Mouse (Mus musculus): ENCODE data around the gene Cfap52. TPM values are rescaled to one million over a fixed set of nuclear protein-coding genes. Genes with fewer than 3 reads are reported as not detected.

The Cfap52 gene
- polyA plus RNA-seq, 1 experiment from 2014 or later = 1.0 TPM

DNA sequence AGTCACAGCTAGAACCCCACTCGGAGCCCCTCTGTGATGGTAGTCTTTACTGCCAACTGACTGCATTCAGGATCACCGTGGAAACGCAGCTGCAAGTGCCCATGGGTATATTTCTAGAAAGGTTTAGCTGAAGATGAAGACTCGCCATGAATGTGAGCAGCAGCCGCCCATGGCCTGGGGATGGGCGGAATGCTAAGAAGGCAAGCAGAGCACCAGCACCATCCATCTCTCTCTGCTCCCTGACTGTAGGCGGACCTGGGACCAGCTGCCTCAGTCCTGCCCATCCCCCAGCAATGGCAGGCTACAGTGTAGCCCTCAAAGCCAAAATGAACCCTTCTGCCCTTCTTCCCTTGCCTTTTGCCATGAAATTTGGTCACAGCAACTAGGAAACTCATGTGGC is 69.8 kb downstream of the Cfap52 start:
- Histone ChIP-seq H3K27me3 (replicated peaks; ENCODE audit: control insufficient read depth, insufficient read depth, low read length) (no peaks in the 10 kb centered on the region), H3K36me3 (ENCODE audit: control insufficient read depth, insufficient read depth, low read length) (no peaks in the 10 kb centered on the region), H3K9ac (ENCODE audit: low read length) (no peak overlapping the region), H3K4me3 (ENCODE audit: low read depth, low read length) (no peak overlapping the region), H3K27ac (ENCODE audit: low read depth) (no peak overlapping the region), H3K9me3 (ENCODE audit: control insufficient read depth, low read length) (no peaks in the 10 kb centered on the region), H3K4me1 (replicated peaks; ENCODE audit: control insufficient read depth, insufficient read depth, low read length) (no peaks in the 10 kb centered on the region), H3K4me2 (ENCODE audit: low read length) (no peak overlapping the region)
- WGBS = 66% methylated on average over 7 of the region's 7 CpGs
- ATAC-seq (replicated peaks; ENCODE audit: low FRiP score, low TSS enrichment, low read depth) (no peak), DNase-seq (ENCODE audit: low spot score) (no peak)

GRCm38 (mm10) chr11:67888521-67888920 is 76.9 kb downstream of the Cfap52 start:
- Histone ChIP-seq H3K27me3 (replicated peaks; ENCODE audit: control insufficient read depth, insufficient read depth, low read length) (no peaks in the 10 kb centered on the region), H3K36me3 (ENCODE audit: control insufficient read depth, insufficient read depth, low read length) (no peaks in the 10 kb centered on the region), H3K4me3 (ENCODE audit: low read depth, low read length) (no peak overlapping the region), H3K4me1 (replicated peaks; ENCODE audit: control insufficient read depth, insufficient read depth, low read length) (no peaks in the 10 kb centered on the region), H3K4me2 (ENCODE audit: low read length) (no peak overlapping the region), H3K9me3 (ENCODE audit: control insufficient read depth, low read length) (no peaks in the 10 kb centered on the region), H3K27ac (ENCODE audit: low read depth) (no peak overlapping the region), H3K9ac (ENCODE audit: low read length) (no peak overlapping the region)
- DNase-seq (ENCODE audit: low spot score) (no peak), ATAC-seq (replicated peaks; ENCODE audit: low FRiP score, low TSS enrichment, low read depth) (no peak)
- 78% methylated on average over 5 of the region's 5 CpGs for WGBS

- H3K4me3 ChIP-seq (ENCODE audit: low read depth, low read length) = no peak overlapping the region
- H3K36me3 ChIP-seq (ENCODE audit: control insufficient read depth, insufficient read depth, low read length) = no peaks in the 10 kb centered on the region
- no peak overlapping the region for H3K9ac ChIP-seq (ENCODE audit: low read length)
- WGBS = 94% methylated on average over 2 of the region's 2 CpGs
- H3K27ac ChIP-seq (ENCODE audit: low read depth) = no peak overlapping the region
- ATAC-seq (replicated peaks; ENCODE audit: low FRiP score, low TSS enrichment, low read depth) (no peak), DNase-seq (ENCODE audit: low spot score) (no peak)
- no peaks in the 10 kb centered on the region for H3K27me3 ChIP-seq (replicated peaks; ENCODE audit: control insufficient read depth, insufficient read depth, low read length)
- H3K4me1 ChIP-seq (replicated peaks; ENCODE audit: control insufficient read depth, insufficient read depth, low read length) = no peaks in the 10 kb centered on the region
- no peak overlapping the region for H3K4me2 ChIP-seq (ENCODE audit: low read length)
- H3K9me3 ChIP-seq (ENCODE audit: control insufficient read depth, low read length) = no peaks in the 10 kb centered on the region
Measured at GRCm38 (mm10) chr11:67885921-67886320, 79.5 kb downstream of the Cfap52 start.

Other genes with a start within 250 kb of the Cfap52 start
- 2.7 and 3.6 TPM in 2 replicates for gene Glp2r, start 194.5 kb downstream of the Cfap52 start, polyA plus RNA-seq (2014; fragmentation: Nextera tagmentation; extraction: Ambion mirVana)
- gene Gsg1l2, start 191.0 kb downstream of the Cfap52 start, polyA plus RNA-seq (2014; fragmentation: Nextera tagmentation; extraction: Ambion mirVana) = 0.26 and 0.51 TPM in 2 replicates
- gene Dhrs7c, start 167.5 kb downstream of the Cfap52 start, polyA plus RNA-seq (2014; fragmentation: Nextera tagmentation; extraction: Ambion mirVana) = not detected in 2 replicates
- 5.4 and 5.8 TPM in 2 replicates for gene Usp43, start 43.5 kb downstream of the Cfap52 start, polyA plus RNA-seq (2014; fragmentation: Nextera tagmentation; extraction: Ambion mirVana)
- 51.3 and 54.5 TPM in 2 replicates for gene Stx8, start 542 bp upstream of the Cfap52 start, polyA plus RNA-seq (2014; fragmentation: Nextera tagmentation; extraction: Ambion mirVana)

All from intestine, embryonic 14.5 days (tissue).